Mouse (Mus musculus): Measurements from ENCODE around the gene Cstad. TPM values are rescaled to one million over a fixed set of nuclear protein-coding genes. Genes with fewer than 3 reads are reported as not detected.
A peak's percentile ranks its signal among the peaks of the same experiment; 100 is the strongest.

Gene Cstad
- polyA plus RNA-seq, 1 experiment from 2014 or later, result 0.63 TPM

GRCm38 (mm10) chr2:30642810-30643209, 48.0 kb downstream of the Cstad start:
- no peak for ATAC-seq (replicated peaks)
- Histone ChIP-seq H3K4me1 (peaks cover 42% of the 10 kb centered on the region), H3K27me3 (replicated peaks) (no peaks in the 10 kb centered on the region), H3K9me3 (no peaks in the 10 kb centered on the region), H3K9ac (no peak overlapping the region), H3K36me3 (replicated peaks) (no peaks in the 10 kb centered on the region), H3K27ac (no peak overlapping the region; the same call in 1 of the 2 replicates), H3K4me3 (no peak overlapping the region), H3K4me2 (no peak overlapping the region)
- WGBS, result 40% methylated on average over 5 of the region's 5 CpGs

DNA sequence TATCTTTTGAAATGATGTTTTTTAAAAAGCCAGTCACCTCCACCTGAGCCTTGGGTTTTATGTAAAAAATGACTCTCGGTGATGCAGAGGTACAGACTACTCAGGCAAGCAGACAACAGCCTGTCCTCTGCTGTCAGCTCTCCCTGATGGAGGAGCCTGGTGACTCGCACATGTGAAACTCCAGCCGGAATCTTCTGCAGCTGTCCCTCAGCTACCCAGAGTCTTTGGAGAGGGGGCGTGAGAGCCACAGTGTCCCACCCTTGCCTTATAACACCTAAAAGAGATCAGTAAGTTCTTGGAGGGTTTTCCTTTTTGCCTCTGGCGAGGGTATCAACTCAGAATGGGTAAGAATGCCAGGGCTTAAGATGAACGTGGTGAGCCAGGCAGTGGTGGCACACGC, 48.6 kb downstream of the Cstad start:
- no peak for ATAC-seq (replicated peaks)

DNA sequence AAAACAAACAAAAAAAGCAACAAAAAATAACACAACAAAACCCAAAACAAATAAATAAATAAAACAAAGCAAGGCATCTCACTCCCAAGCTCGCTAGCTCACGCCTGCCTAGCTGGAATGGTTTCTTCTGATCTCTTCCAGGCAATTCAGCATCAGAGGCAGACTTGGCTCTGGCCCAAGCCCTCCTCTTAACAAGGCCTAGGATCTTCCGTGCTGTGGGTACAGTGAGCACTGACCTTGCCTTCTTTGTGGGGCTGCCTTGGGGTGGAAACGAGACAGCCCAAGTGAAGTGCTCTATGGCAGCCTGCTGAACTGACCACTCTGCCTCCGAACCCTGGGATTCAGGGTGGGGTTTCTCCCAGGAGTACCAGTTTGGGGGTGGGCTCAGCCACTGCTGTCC, 52.0 kb downstream of the Cstad start:
- H3K4me2 ChIP-seq, result peak overlapping the region; percentile 38
- H3K4me3 ChIP-seq, result no peak overlapping the region
- ATAC-seq (replicated peaks), result peak; percentile 65
- H3K4me1 ChIP-seq, result peaks cover 65% of the 10 kb centered on the region
- peak overlapping the region; percentile 99 for H3K27ac ChIP-seq
- no peaks in the 10 kb centered on the region for H3K27me3 ChIP-seq (replicated peaks)
- H3K9ac ChIP-seq, result peak overlapping the region; percentile 27
- no peaks in the 10 kb centered on the region for H3K36me3 ChIP-seq (replicated peaks)
- no peaks in the 10 kb centered on the region for H3K9me3 ChIP-seq
- WGBS, result 7% methylated on average over 5 of the region's 5 CpGs

More for the DNA sequence above, 48.6 kb downstream of the Cstad start:
- Histone ChIP-seq H3K9ac (no peak overlapping the region), H3K4me1 (peaks cover 48% of the 10 kb centered on the region), H3K36me3 (replicated peaks) (no peaks in the 10 kb centered on the region), H3K9me3 (no peaks in the 10 kb centered on the region), H3K27ac (peak overlapping the region; percentile 23; the same call in 1 of the 2 replicates), H3K27me3 (replicated peaks) (no peaks in the 10 kb centered on the region), H3K4me3 (no peak overlapping the region), H3K4me2 (no peak overlapping the region)
- 76% methylated on average over 7 of the region's 7 CpGs for WGBS

- no peaks in the 10 kb centered on the region for H3K9me3 ChIP-seq
- 4% methylated on average over 11 of the region's 11 CpGs for WGBS
- no peak overlapping the region for H3K4me3 ChIP-seq
- H3K27me3 ChIP-seq (replicated peaks), result no peaks in the 10 kb centered on the region
- H3K36me3 ChIP-seq (replicated peaks), result no peaks in the 10 kb centered on the region
- peak; percentile 95 for ATAC-seq (replicated peaks)
- peak overlapping the region; percentile 38 for H3K4me2 ChIP-seq
- H3K4me1 ChIP-seq, result peaks cover 70% of the 10 kb centered on the region
- peak overlapping the region; percentile 99 for H3K27ac ChIP-seq
- peak overlapping the region; percentile 27 for H3K9ac ChIP-seq
These were observed 52.6 kb downstream of the Cstad start for GRCm38 (mm10) chr2:30647303-30647881.

- Histone ChIP-seq H3K36me3 (replicated peaks) (no peaks in the 10 kb centered on the region), H3K9me3 (no peaks in the 10 kb centered on the region), H3K4me1 (peaks cover 71% of the 10 kb centered on the region), H3K27me3 (replicated peaks) (no peaks in the 10 kb centered on the region), H3K4me2 (peak overlapping the region; percentile 38), H3K4me3 (no peak overlapping the region), H3K9ac (peak overlapping the region; percentile 27), H3K27ac (peak overlapping the region; percentile 99)
- ATAC-seq (replicated peaks), result peak; percentile 48
- 15% methylated on average over 13 of the region's 13 CpGs for WGBS
These were observed 53.1 kb downstream of the Cstad start for GRCm38 (mm10) chr2:30647882-30648494.

DNA sequence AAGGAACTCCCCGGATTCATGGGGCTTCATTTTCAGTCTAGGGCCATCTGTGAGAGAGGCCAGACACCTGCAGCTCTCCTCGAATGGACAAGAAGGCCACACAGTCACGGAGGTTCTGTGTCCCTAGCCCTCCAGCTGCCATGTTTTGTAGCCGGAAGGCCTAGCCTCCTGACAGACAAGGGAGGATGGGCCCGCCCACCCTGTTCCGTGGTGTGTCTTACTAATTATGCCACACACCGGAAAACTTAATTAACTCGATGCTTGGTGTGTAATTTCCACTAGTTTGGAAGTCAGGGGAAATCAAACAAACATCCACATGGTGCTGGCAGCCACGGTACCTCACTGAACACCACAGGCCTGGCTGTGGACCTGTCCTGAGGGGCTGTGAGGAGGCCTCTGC, 55.4 kb downstream of the Cstad start:
- Histone ChIP-seq H3K4me2 (no peak overlapping the region), H3K9ac (no peak overlapping the region), H3K27me3 (replicated peaks) (no peaks in the 10 kb centered on the region), H3K27ac (peak overlapping the region; percentile 99), H3K9me3 (no peaks in the 10 kb centered on the region), H3K36me3 (replicated peaks) (no peaks in the 10 kb centered on the region), H3K4me3 (no peak overlapping the region), H3K4me1 (peaks cover 91% of the 10 kb centered on the region)
- 44% methylated on average over 9 of the region's 9 CpGs for WGBS
- no peak for ATAC-seq (replicated peaks)

GRCm38 (mm10) chr2:30651831-30652230, 57.0 kb downstream of the Cstad start:
- Histone ChIP-seq H3K27ac (peak overlapping the region; percentile 95), H3K27me3 (replicated peaks) (no peaks in the 10 kb centered on the region), H3K9me3 (no peaks in the 10 kb centered on the region), H3K36me3 (replicated peaks) (no peaks in the 10 kb centered on the region), H3K9ac (no peak overlapping the region), H3K4me3 (no peak overlapping the region), H3K4me1 (peaks cover 91% of the 10 kb centered on the region), H3K4me2 (no peak overlapping the region)
- no peak for ATAC-seq (replicated peaks)
- 100% methylated on average over 1 of the region's 1 CpGs for WGBS

DNA sequence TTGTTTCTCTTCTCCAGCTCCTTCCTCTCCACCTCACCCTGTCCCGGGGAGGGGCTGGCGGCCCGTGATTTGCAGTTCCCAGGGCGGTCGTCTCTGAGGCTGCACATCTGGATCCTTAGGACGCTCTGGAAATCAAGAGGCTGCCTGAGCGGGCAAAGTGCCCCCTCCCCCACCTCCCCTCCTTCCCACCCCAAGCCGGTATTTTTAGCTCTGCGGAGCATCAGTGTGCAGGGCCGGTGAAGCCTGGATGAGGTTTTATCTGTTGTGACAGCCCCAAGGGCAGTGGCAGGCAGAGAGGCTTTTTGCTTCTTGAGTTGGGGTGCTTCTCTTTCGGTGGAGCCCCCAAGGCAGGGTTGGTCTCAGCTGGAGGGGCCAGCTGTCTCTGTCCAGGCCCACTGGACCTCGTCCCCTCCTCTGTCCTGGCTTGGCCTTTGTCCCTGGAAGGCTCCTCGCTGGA, 57.8 kb downstream of the Cstad start:
- Histone ChIP-seq H3K4me3 (no peak overlapping the region), H3K4me1 (peaks cover 91% of the 10 kb centered on the region), H3K27me3 (replicated peaks) (no peaks in the 10 kb centered on the region), H3K36me3 (replicated peaks) (no peaks in the 10 kb centered on the region), H3K27ac (peak overlapping the region; percentile 95), H3K9me3 (no peaks in the 10 kb centered on the region), H3K4me2 (peak overlapping the region; percentile 16), H3K9ac (peak overlapping the region; percentile 40)
- peak; percentile 15; the same call in 1 of the 2 replicates for ATAC-seq (replicated peaks)
- WGBS, result 5% methylated on average over 13 of the region's 13 CpGs

DNA sequence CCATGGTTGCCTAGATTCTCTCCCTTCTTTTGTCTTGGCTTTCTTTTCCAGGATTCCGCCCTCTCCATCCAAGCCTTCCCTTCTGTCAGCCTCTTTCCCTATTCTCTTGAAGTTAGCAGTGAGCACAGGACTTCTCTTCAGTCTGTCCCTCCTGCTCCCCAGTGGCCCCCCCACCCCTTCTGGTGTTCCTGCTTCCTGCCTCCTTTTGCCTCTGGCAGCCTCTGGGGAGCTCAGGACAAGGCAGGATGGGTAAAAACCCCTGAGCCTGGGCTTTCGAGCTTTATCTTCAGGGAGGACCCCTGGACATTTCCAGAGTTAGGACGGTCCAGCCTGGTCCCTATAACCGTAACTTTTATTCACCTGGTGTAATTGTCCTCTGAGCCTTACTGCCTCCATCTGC, 58.2 kb downstream of the Cstad start:
- Histone ChIP-seq H3K4me1 (peaks cover 91% of the 10 kb centered on the region), H3K36me3 (replicated peaks) (no peaks in the 10 kb centered on the region), H3K4me2 (peak overlapping the region; percentile 16), H3K27me3 (replicated peaks) (no peaks in the 10 kb centered on the region), H3K9me3 (no peaks in the 10 kb centered on the region), H3K4me3 (no peak overlapping the region), H3K9ac (peak overlapping the region; percentile 40; the same call in 1 of the 2 replicates), H3K27ac (peak overlapping the region; percentile 95)
- 58% methylated on average over 4 of the region's 4 CpGs for WGBS
- no peak for ATAC-seq (replicated peaks)

DNA sequence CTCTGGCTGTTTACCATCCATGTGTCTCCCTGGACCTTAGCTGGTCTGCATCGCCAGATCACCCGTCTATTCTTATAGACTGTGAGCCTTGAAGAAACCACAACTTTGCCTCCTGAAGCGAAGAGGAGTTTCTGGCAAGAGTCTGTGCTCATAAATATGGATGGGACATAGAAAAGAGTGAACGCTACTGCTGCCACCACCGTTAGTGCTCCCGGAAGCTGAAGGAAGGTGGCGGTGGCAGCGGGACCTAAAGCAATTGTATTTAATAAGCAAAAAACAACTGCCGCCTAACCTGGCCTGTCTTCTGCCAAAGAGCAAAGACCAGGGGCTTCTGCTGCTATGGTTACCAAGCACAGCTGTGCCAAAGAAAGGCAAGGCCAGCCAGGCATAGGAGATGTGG, 59.3 kb downstream of the Cstad start:
- WGBS, result 31% methylated on average over 9 of the region's 9 CpGs
- no peaks in the 10 kb centered on the region for H3K27me3 ChIP-seq (replicated peaks)

DNA sequence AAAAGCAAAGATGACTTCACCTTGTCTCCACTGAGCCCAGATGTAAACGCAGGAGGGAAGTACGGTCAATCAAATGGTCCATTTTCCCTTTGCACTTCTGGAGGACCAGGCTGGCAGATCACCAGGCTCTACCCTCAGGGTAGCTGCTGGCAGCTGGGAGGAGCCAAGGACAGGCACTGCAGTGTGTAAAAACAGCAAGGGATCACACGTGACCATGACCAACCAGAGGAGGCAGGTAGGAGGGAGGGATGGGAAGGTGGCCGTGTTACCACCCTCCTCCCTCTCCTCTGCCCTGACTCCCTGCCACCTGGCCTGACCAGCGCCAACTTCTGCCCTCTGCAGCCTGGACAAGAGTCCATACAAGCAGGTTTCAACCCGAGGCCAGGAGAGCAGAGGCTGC, 59.7 kb downstream of the Cstad start:
- 63% methylated on average over 6 of the region's 6 CpGs for WGBS

More for the DNA sequence above, 59.3 kb downstream of the Cstad start:
- Histone ChIP-seq H3K4me3 (no peak overlapping the region), H3K27ac (peak overlapping the region; percentile 95), H3K36me3 (replicated peaks) (no peaks in the 10 kb centered on the region), H3K4me1 (peaks cover 96% of the 10 kb centered on the region), H3K9ac (no peak overlapping the region), H3K4me2 (no peak overlapping the region), H3K9me3 (no peaks in the 10 kb centered on the region)
- no peak for ATAC-seq (replicated peaks)

DNA sequence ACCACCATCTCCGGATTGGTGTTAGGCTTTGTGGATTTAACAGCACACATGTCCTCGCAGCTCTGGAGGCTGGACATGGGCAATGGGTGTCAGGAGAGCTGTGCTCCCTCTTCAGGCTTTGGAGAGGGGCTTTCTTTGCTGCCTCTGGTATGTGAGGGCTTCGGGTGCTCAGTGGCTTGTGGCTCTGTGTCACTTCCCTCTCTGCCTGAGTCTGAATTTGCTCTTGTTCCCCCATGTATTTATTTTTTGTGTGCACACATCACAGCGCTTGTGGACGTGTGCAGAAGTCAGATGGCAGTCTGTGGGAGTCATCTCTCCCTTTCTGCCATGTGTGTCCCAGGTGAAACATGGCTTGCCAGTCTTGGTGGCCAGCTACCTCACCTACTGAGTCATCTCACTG, 60.9 kb downstream of the Cstad start:
- Histone ChIP-seq H3K27me3 (replicated peaks) (no peaks in the 10 kb centered on the region), H3K27ac (peak overlapping the region; percentile 95; the same call in 1 of the 2 replicates), H3K4me1 (peaks cover 96% of the 10 kb centered on the region), H3K36me3 (replicated peaks) (no peaks in the 10 kb centered on the region), H3K9me3 (no peaks in the 10 kb centered on the region), H3K4me3 (no peak overlapping the region), H3K4me2 (no peak overlapping the region), H3K9ac (no peak overlapping the region)
- WGBS, result 86% methylated on average over 5 of the region's 5 CpGs
- no peak for ATAC-seq (replicated peaks)

More for the DNA sequence above, 59.7 kb downstream of the Cstad start:
- no peaks in the 10 kb centered on the region for H3K36me3 ChIP-seq (replicated peaks)
- H3K27ac ChIP-seq, result peak overlapping the region; percentile 95
- no peak overlapping the region for H3K4me3 ChIP-seq
- ATAC-seq (replicated peaks), result no peak
- no peaks in the 10 kb centered on the region for H3K27me3 ChIP-seq (replicated peaks)
- H3K9ac ChIP-seq, result no peak overlapping the region
- no peak overlapping the region for H3K4me2 ChIP-seq
- H3K9me3 ChIP-seq, result no peaks in the 10 kb centered on the region
- H3K4me1 ChIP-seq, result peaks cover 96% of the 10 kb centered on the region
